11 mouse cellular contexts compared by ENCODE assay signal in genomic region chr12:112665881-112666544, GRCm38 (mm10). TPM values are rescaled to one million over a fixed set of nuclear protein-coding genes. Genes with fewer than 3 reads are reported as not detected.
DNase-seq lines count a peak whose midpoint lies in the region; ATAC-seq lines count a peak whose summit lies in the region.
"Had no signal": no experiment of that assay in that cellular context is flagged by ENCODE, and none has a peak within 500 bp of the region (broad histone marks: within the 10 kb centered on the region; RNA-seq: fewer than 3 reads in every experiment).

No protein-coding gene starts in this region.

- H3K4me3 ChIP-seq in heart, embryonic 12.5 days: no peak overlapping the region
- no peak overlapping the region for H3K4me3 ChIP-seq in embryonic facial prominence, embryonic 13.5 days
- no peak overlapping the region for H3K4me3 ChIP-seq in heart, embryonic 16.5 days (ENCODE audit: low read length)
- no peak overlapping the region for H3K4me3 ChIP-seq in midbrain, embryonic 13.5 days (replicated peaks)
- H3K4me3 ChIP-seq: liver, embryonic 15.5 days had no signal

- no peak for DNase-seq in heart, postnatal 4 days
- no peak for DNase-seq in adrenal gland, adult (ENCODE audit: inconsistent age in 2 of 2, low spot score in 1 of 2)
- no peak for DNase-seq in spleen, postnatal 10 days (ENCODE audit: low spot score in 2 of 2)
- DNase-seq in thymus, adult 18-20 months: no peak

- no peaks in the 10 kb centered on the region for H3K9me3 ChIP-seq in heart, embryonic 12.5 days (replicated peaks)
- H3K9me3 ChIP-seq in embryonic facial prominence, embryonic 13.5 days: no peaks in the 10 kb centered on the region
- H3K9me3 ChIP-seq in heart, embryonic 16.5 days (replicated peaks; ENCODE audit: control insufficient read depth, low read length): no peaks in the 10 kb centered on the region
- H3K9me3 ChIP-seq in midbrain, embryonic 13.5 days: no peaks in the 10 kb centered on the region
- H3K9me3 ChIP-seq: liver, embryonic 15.5 days had no signal

- peaks cover 100% of the 10 kb centered on the region for H3K4me1 ChIP-seq in heart, embryonic 12.5 days (replicated peaks)
- peaks cover 77% of the 10 kb centered on the region for H3K4me1 ChIP-seq in embryonic facial prominence, embryonic 13.5 days
- peaks cover 97% of the 10 kb centered on the region for H3K4me1 ChIP-seq in heart, embryonic 16.5 days (ENCODE audit: control insufficient read depth, insufficient read depth, low read length)
- H3K4me1 ChIP-seq in midbrain, embryonic 13.5 days (replicated peaks): peaks cover 98% of the 10 kb centered on the region

- no peaks in the 10 kb centered on the region for H3K27me3 ChIP-seq in heart, embryonic 12.5 days (replicated peaks)
- H3K27me3 ChIP-seq in embryonic facial prominence, embryonic 13.5 days: no peaks in the 10 kb centered on the region
- no peaks in the 10 kb centered on the region for H3K27me3 ChIP-seq in heart, embryonic 16.5 days (ENCODE audit: control insufficient read depth, insufficient read depth, low read length)
- H3K27me3 ChIP-seq in midbrain, embryonic 13.5 days: no peaks in the 10 kb centered on the region
- H3K27me3 ChIP-seq: liver, embryonic 15.5 days had no signal

- peak overlapping the region; percentile 42 for H3K4me2 ChIP-seq in heart, embryonic 12.5 days
- peak overlapping the region; percentile 7; the same call in 1 of the 2 replicates for H3K4me2 ChIP-seq in embryonic facial prominence, embryonic 13.5 days
- H3K4me2 ChIP-seq in heart, embryonic 16.5 days (ENCODE audit: low read depth, low read length): peak overlapping the region; percentile 34
- H3K4me2 ChIP-seq in midbrain, embryonic 13.5 days (replicated peaks): peak overlapping the region; percentile 35
- H3K4me2 ChIP-seq: liver, embryonic 15.5 days had no signal

- H3K36me3 ChIP-seq in heart, embryonic 12.5 days: peaks cover 96% of the 10 kb centered on the region
- peaks cover 94% of the 10 kb centered on the region for H3K36me3 ChIP-seq in embryonic facial prominence, embryonic 13.5 days
- H3K36me3 ChIP-seq in heart, embryonic 16.5 days (ENCODE audit: control insufficient read depth, insufficient read depth): peaks cover 30% of the 10 kb centered on the region
- peaks cover 74% of the 10 kb centered on the region for H3K36me3 ChIP-seq in midbrain, embryonic 13.5 days

- no peak for ATAC-seq in heart, embryonic 12.5 days (ENCODE audit: insufficient number of reproducible peaks, low FRiP score)
- ATAC-seq in embryonic facial prominence, embryonic 13.5 days (ENCODE audit: insufficient number of reproducible peaks, insufficient read depth, low FRiP score, low TSS enrichment, low read depth): no peak
- ATAC-seq in heart, embryonic 16.5 days (replicated peaks; ENCODE audit: extremely low read depth, insufficient read depth, low FRiP score): no peak
- ATAC-seq in midbrain, embryonic 13.5 days: no peak
- ATAC-seq: CD4-positive, CD25-positive, alpha-beta regulatory T cell, adult 4 months had no signal

- peak overlapping the region; percentile 36 for H3K9ac ChIP-seq in heart, embryonic 12.5 days
- peak overlapping the region; percentile 36 for H3K9ac ChIP-seq in embryonic facial prominence, embryonic 13.5 days
- H3K9ac ChIP-seq in heart, embryonic 16.5 days (ENCODE audit: low read length): peak overlapping the region; percentile 59
- peak overlapping the region; percentile 48 for H3K9ac ChIP-seq in midbrain, embryonic 13.5 days (replicated peaks)
- H3K9ac ChIP-seq: liver, embryonic 15.5 days had no signal

- H3K27ac ChIP-seq in heart, embryonic 12.5 days (ENCODE audit: poor library complexity, severe bottlenecking): peak overlapping the region; percentile 88
- peak overlapping the region; percentile 60 for H3K27ac ChIP-seq in embryonic facial prominence, embryonic 13.5 days
- peak overlapping the region; percentile 82 for H3K27ac ChIP-seq in heart, embryonic 16.5 days (ENCODE audit: low read length)
- H3K27ac ChIP-seq in midbrain, embryonic 13.5 days: peak overlapping the region; percentile 94
- H3K27ac ChIP-seq: kidney, postnatal 0 days; liver, embryonic 15.5 days had no signal

- WGBS in heart, embryonic 12.5 days: 80% methylated on average over 9 of the region's 9 CpGs
- WGBS in embryonic facial prominence, embryonic 13.5 days: 89% methylated on average over 9 of the region's 9 CpGs
- WGBS in heart, embryonic 16.5 days: 69% methylated on average over 9 of the region's 9 CpGs
- 89% methylated on average over 9 of the region's 9 CpGs for WGBS in midbrain, embryonic 13.5 days

RNA-seq across cellular contexts. Expression of gene Akt1, which starts 8.7 kb away (rescaled TPM):
- polyA plus RNA-seq in heart, embryonic 12.5 days (2016; fragmentation: Nextera tagmentation; extraction: Ambion mirVana): 180 and 184 TPM in 2 replicates
- total RNA-seq in heart, postnatal 4 days (2021): 100 to 1,000 TPM; 352 to 392 TPM
- 49.7 and 60.0 TPM in 2 replicates for polyA plus RNA-seq in embryonic facial prominence, embryonic 13.5 days (2015; fragmentation: Nextera tagmentation; extraction: Ambion mirVana)
- polyA plus RNA-seq in heart, embryonic 16.5 days (2015; fragmentation: Nextera tagmentation; extraction: Ambion mirVana): 51.4 and 56.7 TPM in 2 replicates
- 55.9 and 61.1 TPM in 2 replicates for polyA plus RNA-seq in midbrain, embryonic 13.5 days (2015; fragmentation: Nextera tagmentation; extraction: Ambion mirVana)

RNA-seq across cellular contexts. Expression of gene Zbtb42, which starts 12.6 kb away (rescaled TPM):
- 4.7 and 6.4 TPM in 2 replicates for polyA plus RNA-seq in heart, embryonic 12.5 days (2016; fragmentation: Nextera tagmentation; extraction: Ambion mirVana)
- total RNA-seq in heart, postnatal 4 days (2021): 10 to 100 TPM in 1 of 2 experiments, 1 to 10 TPM in 1; 10.0 to 10.1 TPM
- 2.3 and 3.1 TPM in 2 replicates for polyA plus RNA-seq in embryonic facial prominence, embryonic 13.5 days (2015; fragmentation: Nextera tagmentation; extraction: Ambion mirVana)
- 4.9 and 6.9 TPM in 2 replicates for polyA plus RNA-seq in heart, embryonic 16.5 days (2015; fragmentation: Nextera tagmentation; extraction: Ambion mirVana)
- 2.8 and 3.3 TPM in 2 replicates for polyA plus RNA-seq in midbrain, embryonic 13.5 days (2015; fragmentation: Nextera tagmentation; extraction: Ambion mirVana)

RNA-seq across cellular contexts. Expression of gene Siva1, which starts 21.5 kb away (rescaled TPM):
- polyA plus RNA-seq in heart, embryonic 12.5 days (2016; fragmentation: Nextera tagmentation; extraction: Ambion mirVana): 99.4 and 116 TPM in 2 replicates
- total RNA-seq in heart, postnatal 4 days (2021): 10 to 100 TPM; 39.9 to 43.2 TPM
- 249 and 252 TPM in 2 replicates for polyA plus RNA-seq in embryonic facial prominence, embryonic 13.5 days (2015; fragmentation: Nextera tagmentation; extraction: Ambion mirVana)
- polyA plus RNA-seq in heart, embryonic 16.5 days (2015; fragmentation: Nextera tagmentation; extraction: Ambion mirVana): 117 and 139 TPM in 2 replicates
- 83.0 and 96.5 TPM in 2 replicates for polyA plus RNA-seq in midbrain, embryonic 13.5 days (2015; fragmentation: Nextera tagmentation; extraction: Ambion mirVana)

RNA-seq across cellular contexts. Expression of gene Adssl1, which starts 46.2 kb away (rescaled TPM):
- 81.7 and 86.4 TPM in 2 replicates for polyA plus RNA-seq in heart, embryonic 12.5 days (2016; fragmentation: Nextera tagmentation; extraction: Ambion mirVana)
- total RNA-seq in heart, postnatal 4 days (2021): 100 to 1,000 TPM; 135 to 137 TPM
- 4.3 and 4.4 TPM in 2 replicates for polyA plus RNA-seq in embryonic facial prominence, embryonic 13.5 days (2015; fragmentation: Nextera tagmentation; extraction: Ambion mirVana)
- 108 and 118 TPM in 2 replicates for polyA plus RNA-seq in heart, embryonic 16.5 days (2015; fragmentation: Nextera tagmentation; extraction: Ambion mirVana)
- polyA plus RNA-seq in midbrain, embryonic 13.5 days (2015; fragmentation: Nextera tagmentation; extraction: Ambion mirVana): 1.1 and 1.5 TPM in 2 replicates

RNA-seq across cellular contexts. Expression of gene Cep170b, which starts 54.2 kb away (rescaled TPM):
- 7.0 and 7.3 TPM in 2 replicates for polyA plus RNA-seq in heart, embryonic 12.5 days (2016; fragmentation: Nextera tagmentation; extraction: Ambion mirVana)
- 10 to 100 TPM; 13.1 to 14.1 TPM for total RNA-seq in heart, postnatal 4 days (2021)
- 13.8 and 16.7 TPM in 2 replicates for polyA plus RNA-seq in embryonic facial prominence, embryonic 13.5 days (2015; fragmentation: Nextera tagmentation; extraction: Ambion mirVana)
- 4.3 and 5.1 TPM in 2 replicates for polyA plus RNA-seq in heart, embryonic 16.5 days (2015; fragmentation: Nextera tagmentation; extraction: Ambion mirVana)
- 20.2 and 22.0 TPM in 2 replicates for polyA plus RNA-seq in midbrain, embryonic 13.5 days (2015; fragmentation: Nextera tagmentation; extraction: Ambion mirVana)
